Comparison of ENCODE assay signal across 8 mouse cellular contexts in the genomic region with DNA sequence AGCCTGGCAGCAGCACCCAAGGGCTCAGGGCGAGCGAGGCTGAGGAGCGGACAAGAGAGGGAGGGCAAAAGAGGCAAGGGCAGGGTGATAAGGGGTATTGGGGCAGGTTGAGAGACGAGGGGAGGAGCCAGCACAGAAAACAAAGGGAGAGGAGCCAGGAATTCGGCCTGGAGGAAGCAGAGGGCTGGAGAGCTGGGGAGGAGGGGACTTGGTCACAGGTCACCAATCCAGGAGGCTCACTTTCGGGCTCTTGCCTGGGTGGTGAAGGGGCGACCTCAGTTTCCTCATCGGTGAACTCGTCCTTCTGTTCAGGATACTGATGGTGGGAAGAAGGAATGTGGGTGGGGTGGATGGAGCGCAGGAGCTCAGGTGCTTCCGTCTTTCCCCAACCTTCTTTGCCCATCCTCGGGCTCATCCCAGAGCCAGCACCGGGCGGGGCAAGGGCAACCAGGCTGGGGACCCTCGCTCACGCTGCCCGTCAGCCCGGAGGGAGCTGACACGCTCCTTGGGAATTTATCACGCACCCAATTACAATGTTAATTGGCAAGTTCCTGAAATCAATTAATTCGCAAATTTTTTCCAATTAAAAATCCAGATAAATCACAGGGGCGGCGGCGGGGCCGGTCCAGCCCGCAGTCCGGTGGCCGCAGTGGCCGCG. TPM values are rescaled to one million over a fixed set of nuclear protein-coding genes. Genes with fewer than 3 reads are reported as not detected.
DNase-seq lines count a peak whose midpoint lies in the region; ATAC-seq and TF ChIP-seq lines count a peak whose summit lies in the region.

No protein-coding gene starts in this region.

- H3K36me3 ChIP-seq in lung, embryonic 14.5 days (ENCODE audit: insufficient read depth), result no peaks in the 10 kb centered on the region
- no peaks in the 10 kb centered on the region for H3K36me3 ChIP-seq in forebrain, embryonic 12.5 days (replicated peaks)
- H3K36me3 ChIP-seq in limb, embryonic 12.5 days, result no peaks in the 10 kb centered on the region
- no peaks in the 10 kb centered on the region for H3K36me3 ChIP-seq in neural tube, embryonic 15.5 days

- H3K4me3 ChIP-seq in lung, embryonic 14.5 days (ENCODE audit: low read depth, low read length), result peak overlapping the region; percentile 46
- H3K4me3 ChIP-seq in forebrain, embryonic 12.5 days (replicated peaks), result peak overlapping the region; percentile 43
- peak overlapping the region; percentile 44 for H3K4me3 ChIP-seq in limb, embryonic 12.5 days (replicated peaks)
- H3K4me3 ChIP-seq in neural tube, embryonic 15.5 days (replicated peaks), result peak overlapping the region; percentile 35

- H3K4me2 ChIP-seq in lung, embryonic 14.5 days, result peak overlapping the region; percentile 85
- H3K4me2 ChIP-seq in forebrain, embryonic 12.5 days, result peak overlapping the region; percentile 77
- peak overlapping the region; percentile 94 for H3K4me2 ChIP-seq in limb, embryonic 12.5 days
- H3K4me2 ChIP-seq in neural tube, embryonic 15.5 days, result peak overlapping the region; percentile 72

- H3K9me3 ChIP-seq in lung, embryonic 14.5 days (ENCODE audit: low read depth, low read length), result no peaks in the 10 kb centered on the region
- no peaks in the 10 kb centered on the region for H3K9me3 ChIP-seq in forebrain, embryonic 12.5 days
- no peaks in the 10 kb centered on the region for H3K9me3 ChIP-seq in limb, embryonic 12.5 days
- no peaks in the 10 kb centered on the region for H3K9me3 ChIP-seq in neural tube, embryonic 15.5 days (replicated peaks)

- no peak for ATAC-seq in lung, embryonic 14.5 days (ENCODE audit: insufficient read depth)
- no peak for ATAC-seq in forebrain, embryonic 12.5 days (ENCODE audit: low FRiP score)
- no peak for ATAC-seq in limb, embryonic 12.5 days (ENCODE audit: insufficient number of reproducible peaks, insufficient read depth, low FRiP score, low TSS enrichment, low read depth)
- ATAC-seq in neural tube, embryonic 15.5 days (ENCODE audit: low FRiP score), result no peak

- TF ChIP-seq CTCF in lung, embryonic 14.5 days (IDR thresholded peaks at IDR 0.05; ENCODE audit: low read depth), result no peak

- peak overlapping the region; percentile 40 for H3K9ac ChIP-seq in lung, embryonic 14.5 days
- peak overlapping the region; percentile 56 for H3K9ac ChIP-seq in forebrain, embryonic 12.5 days
- H3K9ac ChIP-seq in limb, embryonic 12.5 days (replicated peaks), result peak overlapping the region; percentile 60
- no peak overlapping the region; the same call in 1 of the 2 replicates for H3K9ac ChIP-seq in neural tube, embryonic 15.5 days (replicated peaks)

- H3K27ac ChIP-seq in lung, embryonic 14.5 days (ENCODE audit: low read depth), result no peak overlapping the region
- H3K27ac ChIP-seq in forebrain, embryonic 12.5 days, result no peak overlapping the region
- H3K27ac ChIP-seq in limb, embryonic 12.5 days, result no peak overlapping the region
- H3K27ac ChIP-seq in neural tube, embryonic 15.5 days (replicated peaks), result no peak overlapping the region

- peaks cover 4% of the 10 kb centered on the region; the same call in 1 of the 2 replicates for H3K4me1 ChIP-seq in lung, embryonic 14.5 days (ENCODE audit: insufficient read depth)
- H3K4me1 ChIP-seq in forebrain, embryonic 12.5 days, result peaks cover 22% of the 10 kb centered on the region
- H3K4me1 ChIP-seq in limb, embryonic 12.5 days (replicated peaks), result peaks cover 38% of the 10 kb centered on the region
- H3K4me1 ChIP-seq in neural tube, embryonic 15.5 days, result peaks cover 32% of the 10 kb centered on the region

- no peak for DNase-seq in lung, embryonic 14.5 days
- DNase-seq in lung, postnatal 36 days, result no peak
- no peak for DNase-seq in urinary bladder, postnatal 10 days (ENCODE audit: low spot score)
- DNase-seq in embryo, embryonic 11 days, result no peak
- DNase-seq in B cell, adult 2 months, result no peak

- peaks cover 58% of the 10 kb centered on the region for H3K27me3 ChIP-seq in lung, embryonic 14.5 days (ENCODE audit: insufficient read depth, low read length)
- H3K27me3 ChIP-seq in forebrain, embryonic 12.5 days, result peaks cover 86% of the 10 kb centered on the region
- H3K27me3 ChIP-seq in limb, embryonic 12.5 days, result peaks cover 89% of the 10 kb centered on the region
- peaks cover 66% of the 10 kb centered on the region for H3K27me3 ChIP-seq in neural tube, embryonic 15.5 days (replicated peaks)

- 10% methylated on average over 30 of the region's 30 CpGs for WGBS in lung, embryonic 14.5 days
- 7% methylated on average over 30 of the region's 30 CpGs for WGBS in forebrain, embryonic 12.5 days
- 10% methylated on average over 30 of the region's 30 CpGs for WGBS in limb, embryonic 12.5 days
- WGBS in neural tube, embryonic 15.5 days, result 13% methylated on average over 28 of the region's 30 CpGs

RNA-seq across cellular contexts. Expression of gene Armh1, which starts 51.8 kb away (rescaled TPM):
- 0.18 and 0.43 TPM in 2 replicates for polyA plus RNA-seq in lung, embryonic 14.5 days (2014; fragmentation: Nextera tagmentation; extraction: Ambion mirVana)
- 0.23 and 0.33 TPM in 2 replicates for polyA plus RNA-seq in forebrain, embryonic 12.5 days (2016; fragmentation: Nextera tagmentation; extraction: Ambion mirVana)
- polyA plus RNA-seq in limb, embryonic 12.5 days (2016; fragmentation: Nextera tagmentation; extraction: Ambion mirVana), result 0.26 and 0.65 TPM in 2 replicates
- 1.4 and 1.5 TPM in 2 replicates for polyA plus RNA-seq in neural tube, embryonic 15.5 days (2015; fragmentation: Nextera tagmentation; extraction: Ambion mirVana)

RNA-seq across cellular contexts. Expression of gene Tmem53, which starts 52.0 kb away (rescaled TPM):
- polyA plus RNA-seq in lung, embryonic 14.5 days (2014; fragmentation: Nextera tagmentation; extraction: Ambion mirVana), result 10.7 and 12.4 TPM in 2 replicates
- polyA plus RNA-seq in forebrain, embryonic 12.5 days (2016; fragmentation: Nextera tagmentation; extraction: Ambion mirVana), result 7.8 and 8.4 TPM in 2 replicates
- 8.8 and 11.0 TPM in 2 replicates for polyA plus RNA-seq in limb, embryonic 12.5 days (2016; fragmentation: Nextera tagmentation; extraction: Ambion mirVana)
- 6.3 and 8.7 TPM in 2 replicates for polyA plus RNA-seq in neural tube, embryonic 15.5 days (2015; fragmentation: Nextera tagmentation; extraction: Ambion mirVana)
